Mouse (Mus musculus) midbrain, embryonic 16.5 days (tissue): ENCODE results near the gene Adal. TPM values are rescaled to one million over a fixed set of nuclear protein-coding genes. Genes with fewer than 3 reads are reported as not detected.

Experiments
- polyA plus RNA-seq: library from polyadenylated mRNA; unstranded; fragments of >200 nt; fragmentation: Nextera tagmentation; extraction: Ambion mirVana; gene quantifications from 2 replicates; pipeline ENCODE4 v1.2.1, GENCODE M21; 2015

Gene Adal
- polyA plus RNA-seq, 1 experiment from 2014 or later, result 24.3 TPM

Other genes with a start within 250 kb of the Adal start
- gene Ubr1, start 169.7 kb upstream of the Adal start, polyA plus RNA-seq, result 38.8 and 38.9 TPM in 2 replicates
- 12.9 and 13.1 TPM in 2 replicates for gene Tmem62, start 163.4 kb upstream of the Adal start, polyA plus RNA-seq
- gene Ccndbp1, start 132.0 kb upstream of the Adal start, polyA plus RNA-seq, result 79.1 and 83.2 TPM in 2 replicates
- gene Epb42, start 103.4 kb upstream of the Adal start, polyA plus RNA-seq, result 0.16 and 0.25 TPM in 2 replicates
- 0.07 and 0.09 TPM in 2 replicates for gene Tgm5, start 54.6 kb upstream of the Adal start, polyA plus RNA-seq
- gene Tgm7, start 30.6 kb upstream of the Adal start, polyA plus RNA-seq, result not detected in 2 replicates
- 20.3 and 20.4 TPM in 2 replicates for gene Lcmt2, start 225 bp downstream of the Adal start, polyA plus RNA-seq
- 50.4 and 53.9 TPM in 2 replicates for gene Tubgcp4, start 30.2 kb downstream of the Adal start, polyA plus RNA-seq
- 6.8 and 7.0 TPM in 2 replicates for gene Zscan29, start 30.7 kb downstream of the Adal start, polyA plus RNA-seq
- gene Trp53bp1, start 131.0 kb downstream of the Adal start, polyA plus RNA-seq, result 170 and 193 TPM in 2 replicates
- gene Map1a, start 149.2 kb downstream of the Adal start, polyA plus RNA-seq, result 17.0 and 20.1 TPM in 2 replicates
- 23.3 and 24.5 TPM in 2 replicates for gene Ppip5k1, start 215.0 kb downstream of the Adal start, polyA plus RNA-seq
- gene Ckmt1, start 217.3 kb downstream of the Adal start, polyA plus RNA-seq, result 79.9 and 108 TPM in 2 replicates
- 0.03 and 0.04 TPM in 2 replicates for gene Strc, start 246.7 kb downstream of the Adal start, polyA plus RNA-seq